Mouse (Mus musculus): ENCODE results near the gene Rbbp5. TPM values are rescaled to one million over a fixed set of nuclear protein-coding genes. Genes with fewer than 3 reads are reported as not detected.

Rbbp5 gene
- total RNA-seq, 2 experiments from 2014 or later: 48.7 to 83.9 TPM

DNA sequence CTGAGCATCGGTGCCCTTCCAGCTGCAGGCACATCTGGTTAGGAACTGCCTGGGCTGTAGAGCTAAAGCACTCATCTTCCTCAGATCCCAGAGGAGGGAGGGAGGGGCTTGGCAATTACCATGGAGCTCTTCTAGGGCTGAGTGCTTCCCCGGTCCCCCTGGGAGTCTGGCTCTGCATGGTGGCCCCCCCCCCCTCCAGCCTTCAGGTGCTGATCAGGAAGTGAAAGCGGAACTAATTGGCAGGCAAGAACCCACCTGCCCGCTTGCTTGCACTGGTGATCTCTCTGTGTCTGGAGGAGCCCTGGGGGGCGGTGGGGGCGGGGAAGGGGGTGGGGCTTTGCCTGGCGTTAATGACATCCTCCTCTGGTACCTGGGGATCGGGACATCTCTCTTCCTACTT is 56.7 kb downstream of the Rbbp5 start:
- ATAC-seq (replicated peaks; ENCODE audit: low FRiP score, low TSS enrichment, poor library complexity, severe bottlenecking): no peak

DNA sequence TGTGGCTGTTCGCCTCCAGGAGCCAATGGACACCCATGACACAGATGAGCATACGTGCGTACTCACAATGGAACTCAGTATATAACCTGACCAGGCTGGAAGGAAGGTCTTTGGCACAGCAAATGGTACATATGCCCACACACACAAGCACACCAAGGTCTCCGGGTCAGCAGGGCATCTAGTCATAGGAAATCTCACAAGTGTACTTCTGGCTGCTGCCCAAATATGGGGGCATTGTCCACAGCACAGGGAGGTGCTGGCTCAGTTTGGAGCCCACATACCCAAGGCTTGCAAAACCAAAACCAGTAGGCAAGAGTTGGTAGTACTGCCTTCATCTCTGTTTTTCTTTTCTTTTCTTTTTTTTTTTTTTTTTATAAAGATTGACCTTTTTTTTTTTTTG is 58.4 kb downstream of the Rbbp5 start:
- ATAC-seq (replicated peaks; ENCODE audit: low FRiP score, low TSS enrichment, poor library complexity, severe bottlenecking): no peak

DNA sequence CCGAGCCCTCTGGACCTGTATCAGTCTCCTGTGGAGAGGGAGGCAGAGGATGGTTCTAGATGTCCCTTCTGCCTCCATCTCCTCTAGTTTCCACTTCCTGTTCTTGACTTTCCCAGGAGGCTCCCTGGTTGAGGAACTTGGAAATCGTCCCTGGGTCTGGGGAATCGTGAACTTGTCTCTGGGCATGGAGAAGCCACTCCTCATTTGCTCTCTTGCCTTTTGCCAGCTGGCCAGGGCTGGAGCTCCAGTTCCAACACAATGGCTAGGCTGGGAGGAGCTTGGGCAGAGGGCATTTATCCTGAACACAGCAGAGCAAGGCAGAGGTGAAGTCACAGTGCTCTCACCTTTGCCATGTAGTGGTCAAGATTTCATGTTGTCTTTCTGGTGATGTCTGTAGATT is 59.3 kb downstream of the Rbbp5 start:
- ATAC-seq (replicated peaks; ENCODE audit: low FRiP score, low TSS enrichment, poor library complexity, severe bottlenecking): no peak

DNA sequence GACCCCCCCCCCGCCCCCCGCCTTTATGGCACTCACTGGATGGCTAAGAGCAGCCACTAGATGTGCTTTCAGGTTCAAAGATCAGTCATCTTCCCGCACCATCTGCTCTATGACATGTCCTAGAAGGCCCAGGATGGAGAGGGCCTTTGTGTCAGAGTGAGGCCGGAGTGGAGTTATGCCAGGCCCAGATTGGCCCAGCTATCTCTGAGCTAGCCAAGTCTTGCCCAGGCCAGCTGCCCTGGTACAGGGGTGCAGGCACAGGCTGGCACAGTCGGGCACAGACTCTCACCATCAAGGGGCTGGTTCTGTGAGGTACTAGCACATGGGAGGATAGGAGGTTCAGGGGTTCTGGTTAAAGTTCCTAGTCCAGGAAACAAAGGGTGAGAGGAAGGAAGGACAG is 60.6 kb downstream of the Rbbp5 start:
- no peak for ATAC-seq (replicated peaks; ENCODE audit: low FRiP score, low TSS enrichment, poor library complexity, severe bottlenecking)

DNA sequence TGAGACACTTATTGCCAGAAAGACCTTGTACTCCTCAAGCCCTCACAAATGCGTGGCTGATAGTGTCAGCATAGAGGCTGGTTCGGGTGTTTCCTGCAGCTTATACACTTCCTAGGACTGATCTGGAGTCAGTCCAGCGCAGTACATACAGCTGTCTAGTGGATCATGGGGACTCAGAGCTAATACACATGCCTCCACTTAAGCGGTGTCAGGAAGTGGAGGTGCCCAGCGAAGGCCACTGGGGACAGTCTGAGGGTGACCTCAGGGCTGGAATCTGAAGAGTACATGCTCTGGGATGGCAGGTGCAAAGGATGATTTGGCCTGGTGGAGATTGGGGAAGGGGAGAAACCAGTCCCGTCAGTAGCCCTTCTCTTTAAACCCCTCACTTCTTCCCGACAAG is 63.5 kb downstream of the Rbbp5 start:
- no peak for ATAC-seq (replicated peaks; ENCODE audit: low FRiP score, low TSS enrichment, poor library complexity, severe bottlenecking)

DNA sequence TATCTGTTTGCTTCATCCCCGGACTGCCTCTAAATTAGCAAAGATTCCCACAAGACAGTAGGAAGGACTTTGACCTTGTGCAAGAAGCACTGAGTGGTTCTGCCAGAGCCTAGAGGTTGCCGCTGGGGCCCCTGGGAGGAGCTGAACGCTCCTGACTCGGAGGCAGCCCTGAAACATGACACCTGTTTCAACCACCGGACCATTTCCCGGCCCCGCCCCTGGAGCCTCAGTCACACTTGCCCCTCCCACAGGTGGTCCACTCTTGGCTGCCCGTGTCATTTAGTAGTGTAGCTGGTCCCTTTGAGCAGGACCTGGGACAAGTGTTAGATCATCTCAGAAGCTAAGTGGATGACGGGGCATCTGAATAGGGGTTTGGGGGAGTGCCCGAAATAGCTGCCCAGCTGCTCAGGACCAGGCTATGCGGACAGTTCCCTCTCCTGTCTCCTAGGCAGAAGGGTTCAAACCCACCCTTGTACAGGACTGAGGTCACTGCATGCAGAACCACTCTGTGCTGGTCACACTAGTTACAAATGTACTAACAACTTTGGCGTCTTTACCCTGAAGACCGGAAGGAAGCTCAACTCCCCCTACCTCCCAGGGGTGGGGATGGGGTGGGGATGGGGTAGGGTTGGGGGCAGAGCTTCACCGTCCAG is 64.1 kb downstream of the Rbbp5 start:
- no peak for ATAC-seq (replicated peaks; ENCODE audit: low FRiP score, low TSS enrichment, poor library complexity, severe bottlenecking)

GRCm38 (mm10) chr1:132541824-132542599 is 64.8 kb downstream of the Rbbp5 start:
- ATAC-seq (replicated peaks; ENCODE audit: low FRiP score, low TSS enrichment, poor library complexity, severe bottlenecking): no peak

DNA sequence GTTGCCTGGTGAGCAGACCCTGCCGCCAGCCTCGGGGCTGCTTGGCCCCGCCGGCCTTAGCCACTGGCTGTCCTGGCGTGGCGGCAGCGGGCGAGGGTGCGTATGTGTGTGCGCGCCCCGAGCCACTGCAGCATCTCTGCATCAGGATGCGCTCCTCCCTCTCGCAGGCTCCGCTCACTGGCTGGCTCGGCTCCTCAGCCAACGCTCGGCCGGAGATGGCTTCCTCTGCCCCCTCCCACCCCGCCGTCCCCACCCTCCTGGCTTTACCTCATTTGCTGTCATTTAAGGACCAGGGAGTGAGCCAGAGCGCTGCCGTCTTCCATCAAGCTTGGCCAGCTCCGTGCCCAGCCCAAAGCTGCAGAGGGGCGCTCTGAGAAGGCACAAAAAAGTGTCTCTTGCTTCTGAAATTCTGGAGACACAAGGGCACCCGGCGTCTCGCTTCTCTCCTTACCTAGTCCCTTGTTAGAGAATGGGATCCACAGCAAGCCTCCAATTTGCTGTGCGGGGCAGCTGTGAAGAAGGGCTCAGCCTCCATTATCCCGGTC is 65.7 kb downstream of the Rbbp5 start, which contains the start of gene Cntn2:
TSS of gene Cntn2 (minus strand) at position 495 of the 545 bp plus-strand sequence.
- ATAC-seq (replicated peaks; ENCODE audit: low FRiP score, low TSS enrichment, poor library complexity, severe bottlenecking): no peak

- ATAC-seq (replicated peaks; ENCODE audit: low FRiP score, low TSS enrichment, poor library complexity, severe bottlenecking): no peak
Observed at GRCm38 (mm10) chr1:132543789-132544188, 66.6 kb downstream of the Rbbp5 start.

Other genes starting within 250 kb of the Rbbp5 start
- not detected in 2 replicates for gene Gm10188, start 247.6 kb upstream of the Rbbp5 start, total RNA-seq (2014; fragmentation: Nextera tagmentation)
- not detected in 2 replicates for gene Gm10188, start 247.6 kb upstream of the Rbbp5 start, total RNA-seq (2017)
- gene Klhdc8a, start 178.7 kb upstream of the Rbbp5 start, total RNA-seq (2014; fragmentation: Nextera tagmentation): not detected in 2 replicates
- not detected in 2 replicates for gene Klhdc8a, start 178.7 kb upstream of the Rbbp5 start, total RNA-seq (2017)
- gene Nuak2, start 161.2 kb upstream of the Rbbp5 start, total RNA-seq (2014; fragmentation: Nextera tagmentation): 3.7 and 4.9 TPM in 2 replicates
- gene Nuak2, start 161.2 kb upstream of the Rbbp5 start, total RNA-seq (2017): 0.70 and 4.4 TPM in 2 replicates
- gene Tmcc2, start 86.1 kb upstream of the Rbbp5 start, total RNA-seq (2014; fragmentation: Nextera tagmentation): 7.3 and 12.5 TPM in 2 replicates
- gene Tmcc2, start 86.1 kb upstream of the Rbbp5 start, total RNA-seq (2017): 3.2 and 4.8 TPM in 2 replicates
- 3.8 and 12.1 TPM in 2 replicates for gene Dstyk, start 59.8 kb upstream of the Rbbp5 start, total RNA-seq (2014; fragmentation: Nextera tagmentation)
- gene Dstyk, start 59.8 kb upstream of the Rbbp5 start, total RNA-seq (2017): 5.1 and 13.9 TPM in 2 replicates
- gene Tmem81, start 28.9 kb downstream of the Rbbp5 start, total RNA-seq (2014; fragmentation: Nextera tagmentation): 8.0 and 11.4 TPM in 2 replicates
- gene Tmem81, start 28.9 kb downstream of the Rbbp5 start, total RNA-seq (2017): 2.3 and 7.4 TPM in 2 replicates
- not detected in 2 replicates for gene Cntn2, start 65.9 kb downstream of the Rbbp5 start, total RNA-seq (2014; fragmentation: Nextera tagmentation)
- not detected in 2 replicates for gene Cntn2, start 65.9 kb downstream of the Rbbp5 start, total RNA-seq (2017)